Mouse (Mus musculus) MEL-GATA-1-ER (cell line): Measurements from ENCODE around the gene Hcfc1r1.
A peak's percentile ranks its signal among the peaks of the same experiment; 100 is the strongest.

Source experiments
- DNase-seq: peaks from one replicate; pipeline ENCODE4 v3.0.0-alpha.2; 2012; ENCODE audit warnings: low read depth; ENCODE audit errors: extremely low read depth

The Hcfc1r1 gene

GRCm38 (mm10) chr17:23673424-23674073 lies at the start of gene Hcfc1r1, which contains the start of gene Thoc6:
TSS of gene Hcfc1r1 (plus strand) at chr17:23673596.
TSS of gene Thoc6 (minus strand) at chr17:23673882.
- peak; percentile 96 for DNase-seq

DNA sequence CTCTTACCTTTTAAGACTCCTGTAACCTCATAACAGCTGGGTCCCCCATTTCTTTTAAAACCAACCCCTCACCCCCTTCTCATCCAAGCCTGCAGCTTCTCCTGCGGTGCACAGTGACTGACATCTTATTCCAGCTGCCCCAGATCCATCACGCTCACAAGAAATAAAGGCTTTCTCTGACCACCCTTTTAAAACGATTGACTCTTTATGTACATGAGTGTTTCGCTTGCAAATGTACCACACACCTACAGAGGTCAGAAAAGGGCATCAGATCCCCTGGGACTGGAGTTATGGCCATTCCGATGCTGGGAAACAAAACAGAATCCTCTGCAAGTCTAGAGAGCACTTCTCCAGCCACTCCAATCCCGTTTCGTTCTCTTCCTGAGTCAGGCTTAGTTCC lies 45.6 kb upstream of the Hcfc1r1 start:
- no peak for DNase-seq

DNA sequence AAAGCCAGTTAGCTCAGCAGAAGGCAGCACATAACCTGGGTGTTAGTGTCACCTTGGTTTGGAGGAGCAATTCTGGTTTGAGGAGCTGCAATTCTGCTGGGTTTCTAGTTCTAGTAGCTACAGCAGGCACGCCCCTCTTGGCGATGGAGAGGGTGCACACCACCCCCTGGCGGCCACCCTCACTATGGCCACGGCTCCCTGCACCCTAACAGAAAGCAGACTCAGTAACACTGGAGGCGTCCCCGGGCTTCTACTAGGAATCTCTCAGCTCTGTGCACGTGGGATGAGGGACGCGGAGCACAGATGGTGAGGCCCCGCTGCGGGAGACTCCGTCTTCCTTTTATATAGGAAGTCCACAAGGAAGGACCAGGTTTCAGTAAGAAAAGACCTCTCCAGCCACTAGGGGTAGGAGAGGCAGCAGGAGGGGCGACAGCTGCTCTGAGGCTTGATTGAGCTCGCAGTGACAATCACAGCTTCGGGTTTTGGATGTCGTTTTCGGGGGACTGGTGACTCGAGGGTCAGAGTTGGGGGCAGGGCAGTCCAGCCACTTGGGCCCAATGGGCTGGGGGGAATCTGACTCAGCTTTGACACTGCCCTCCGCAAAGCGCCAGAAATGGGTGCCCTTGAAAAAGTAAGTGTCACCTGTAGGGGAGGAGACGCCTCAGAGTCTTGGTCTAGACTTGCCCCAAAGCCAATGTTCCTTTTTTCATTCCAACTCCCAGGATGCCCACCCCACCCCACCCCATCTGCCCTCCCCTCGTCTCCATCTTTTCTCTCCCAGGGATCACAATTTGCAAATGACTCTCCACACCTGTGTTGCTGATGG lies 43.0 kb upstream of the Hcfc1r1 start:
- peak; percentile 32 for DNase-seq

DNA sequence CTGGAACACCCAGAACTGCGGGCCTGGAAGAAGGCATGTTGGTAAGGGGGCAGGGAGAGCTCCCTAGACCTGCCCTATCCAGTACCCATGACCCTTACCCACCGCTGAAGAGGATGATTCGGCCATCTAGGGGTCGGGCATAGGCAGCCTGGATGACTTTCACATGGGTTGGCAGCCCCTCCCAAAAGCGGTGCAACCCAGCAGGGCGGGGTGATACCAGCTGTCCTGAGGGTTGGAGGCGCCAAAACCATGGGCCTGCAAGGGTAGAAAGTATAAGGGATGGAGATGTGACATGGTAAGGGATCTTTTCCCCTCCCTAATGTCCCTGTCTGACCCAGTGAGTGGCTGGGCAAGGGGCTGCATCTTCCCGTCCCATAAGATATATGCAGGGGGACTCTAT lies 42.2 kb upstream of the Hcfc1r1 start:
- DNase-seq, result no peak

GRCm38 (mm10) chr17:23644613-23645495 lies 28.5 kb upstream of the Hcfc1r1 start, which contains the start of gene Mmp25:
TSS of gene Mmp25 (minus strand) at chr17:23645277.
- DNase-seq, result no peak

GRCm38 (mm10) chr17:23645894-23646293 lies 27.5 kb upstream of the Hcfc1r1 start:
- no peak for DNase-seq

DNA sequence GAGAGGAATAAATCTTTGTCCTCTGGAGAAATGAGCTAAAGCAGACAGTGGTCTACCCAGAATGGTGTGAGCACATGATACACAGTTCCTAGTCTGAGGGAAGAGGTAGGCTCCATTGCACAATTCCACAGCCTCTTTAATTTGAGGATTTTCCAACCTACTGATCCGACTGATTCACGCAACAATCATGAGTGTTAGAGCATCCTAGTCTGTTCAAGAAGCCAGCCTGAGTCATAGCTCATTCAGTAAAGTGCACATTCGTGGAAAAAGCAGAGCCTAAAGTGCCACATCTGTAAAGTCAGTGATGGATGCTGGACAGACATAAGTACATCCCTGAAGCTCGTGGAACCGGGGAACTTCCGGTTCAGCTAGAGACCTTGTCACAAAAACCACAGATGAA lies 22.0 kb upstream of the Hcfc1r1 start:
- no peak for DNase-seq

DNA sequence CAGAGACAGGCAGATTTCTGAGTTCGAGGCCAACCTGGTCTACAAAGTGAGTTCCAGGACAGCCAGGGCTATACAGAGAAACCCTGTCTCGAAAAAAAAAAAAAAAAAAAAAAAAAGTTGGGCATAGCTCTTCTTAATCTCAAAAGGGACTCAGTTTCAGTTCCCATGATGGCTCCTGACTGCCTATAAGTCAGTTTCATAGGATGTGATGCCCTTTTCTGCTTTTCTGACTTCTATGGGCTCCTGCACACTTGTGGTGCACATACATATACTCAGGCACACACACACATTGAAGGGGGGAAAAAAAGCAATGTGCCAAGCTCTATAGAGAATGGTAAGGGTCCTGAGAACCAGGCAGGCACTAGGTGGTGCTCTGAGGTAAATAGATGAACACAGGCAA lies 20.1 kb upstream of the Hcfc1r1 start:
- no peak for DNase-seq

GRCm38 (mm10) chr17:23654001-23654400 lies 19.4 kb upstream of the Hcfc1r1 start:
- DNase-seq, result no peak

DNA sequence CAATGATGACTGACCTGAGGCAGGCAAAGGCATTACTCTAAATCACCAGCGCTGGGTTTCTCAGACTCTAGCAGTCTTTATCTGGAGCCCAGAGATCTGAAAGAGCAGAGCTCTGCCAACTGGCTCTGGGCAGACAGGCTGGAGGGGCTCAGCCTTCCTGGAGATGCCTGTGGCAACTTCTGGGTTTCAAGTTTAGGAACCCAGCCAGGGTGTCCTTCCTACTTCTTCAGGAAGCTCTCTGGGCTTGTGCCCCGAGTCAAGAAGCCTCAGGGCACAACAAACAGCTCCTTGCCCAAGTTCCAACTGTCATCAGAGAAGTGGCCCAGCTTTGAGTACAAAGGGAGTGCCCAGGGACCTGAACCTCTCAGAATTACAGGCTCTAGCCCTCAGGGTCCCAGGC lies 19.0 kb upstream of the Hcfc1r1 start:
- no peak for DNase-seq

DNA sequence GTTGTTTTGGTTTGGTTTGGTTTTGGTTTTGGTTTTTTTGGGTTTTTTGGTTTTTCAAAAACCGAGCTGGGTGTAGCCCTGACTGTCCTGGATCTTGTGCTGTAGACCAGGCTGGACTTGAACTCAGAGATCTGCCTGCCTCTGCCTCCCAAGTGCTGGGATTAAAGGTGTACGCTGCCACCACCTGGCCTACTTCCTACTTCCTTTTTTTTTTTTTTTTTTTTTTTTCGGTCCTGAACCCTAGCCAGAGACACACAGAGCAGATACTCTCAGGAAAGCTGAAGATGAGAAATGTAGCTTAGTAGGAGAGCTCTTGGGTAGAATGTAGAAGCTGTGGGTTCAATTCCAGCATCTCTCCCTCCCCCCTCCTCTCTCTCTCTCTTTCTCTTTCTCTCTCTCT lies 14.9 kb upstream of the Hcfc1r1 start:
- DNase-seq, result no peak

GRCm38 (mm10) chr17:23660117-23660875 lies 13.1 kb upstream of the Hcfc1r1 start, which contains the start of gene Bicdl2:
TSS of gene Bicdl2 (plus strand) at chr17:23660506.
- no peak for DNase-seq

- DNase-seq, result no peak
Observed at GRCm38 (mm10) chr17:23660876-23661200, 12.6 kb upstream of the Hcfc1r1 start.

GRCm38 (mm10) chr17:23661526-23661925 lies 11.9 kb upstream of the Hcfc1r1 start:
- DNase-seq, result no peak

DNA sequence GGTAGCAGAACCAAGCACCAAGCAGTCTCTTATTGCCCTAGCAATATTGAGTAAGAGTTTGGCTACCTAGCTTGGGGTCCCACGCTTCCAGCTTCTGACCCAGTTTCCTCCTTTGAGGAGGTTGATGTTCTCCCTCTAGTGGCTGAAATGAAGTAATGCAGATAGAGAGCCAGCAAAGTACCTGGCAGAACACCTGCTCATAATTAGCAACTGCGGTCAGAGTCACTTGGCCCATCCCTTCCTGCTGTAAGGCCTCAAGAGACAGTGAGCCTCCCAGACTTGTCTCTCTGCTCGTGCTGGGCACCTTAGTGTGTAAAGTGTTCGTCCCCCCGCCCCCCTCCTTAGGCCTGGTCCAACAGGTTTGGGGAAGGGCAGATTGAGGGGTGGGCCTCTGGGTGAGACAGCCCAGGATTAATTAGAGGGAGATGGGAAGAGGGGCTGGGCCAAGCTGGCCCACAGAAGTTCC lies 8.8 kb upstream of the Hcfc1r1 start:
- no peak for DNase-seq

DNA sequence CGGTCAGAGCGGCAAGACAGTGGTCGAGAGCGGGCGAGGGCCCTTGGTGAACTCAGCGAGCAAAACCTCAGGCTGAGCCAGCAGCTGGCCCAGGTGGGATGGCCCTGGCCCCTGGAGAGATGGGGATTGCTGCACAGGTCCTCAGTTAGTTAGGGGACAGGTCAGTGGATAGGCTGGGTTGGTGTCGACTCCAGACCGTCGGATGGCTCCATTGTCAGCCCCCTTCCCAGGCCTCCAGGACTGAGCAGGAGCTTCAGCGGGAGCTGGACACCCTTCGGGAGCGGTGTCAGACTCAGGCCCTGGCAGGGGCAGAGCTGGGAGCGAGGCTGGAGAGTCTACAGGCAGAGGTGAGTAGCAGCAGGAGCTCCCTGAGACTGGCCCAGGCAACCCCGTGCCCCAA lies 7.9 kb upstream of the Hcfc1r1 start:
- DNase-seq, result no peak

GRCm38 (mm10) chr17:23670516-23671074 lies 2.8 kb upstream of the Hcfc1r1 start:
- DNase-seq, result no peak

- DNase-seq, result no peak
Observed at GRCm38 (mm10) chr17:23671519-23671918, 1.9 kb upstream of the Hcfc1r1 start.

DNA sequence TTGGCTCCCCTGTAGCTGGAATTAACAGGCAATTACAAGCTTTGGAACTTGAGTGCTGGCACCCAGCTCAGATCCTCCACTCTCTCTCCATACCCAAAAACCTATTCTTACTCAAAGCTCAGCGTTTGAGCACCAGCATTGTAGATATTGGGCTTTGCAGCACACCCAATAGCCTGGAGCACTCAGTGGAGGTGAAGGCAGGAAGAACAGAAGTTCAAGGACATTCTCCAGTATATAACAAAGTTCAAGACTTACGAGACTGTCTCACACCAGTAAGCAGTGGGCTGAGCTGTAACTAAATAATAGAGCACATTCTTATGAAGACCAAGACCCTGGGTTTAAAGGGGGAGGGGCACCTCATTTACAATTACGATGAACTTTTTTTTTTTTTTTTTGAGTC lies 635 bp upstream of the Hcfc1r1 start:
- no peak for DNase-seq

DNA sequence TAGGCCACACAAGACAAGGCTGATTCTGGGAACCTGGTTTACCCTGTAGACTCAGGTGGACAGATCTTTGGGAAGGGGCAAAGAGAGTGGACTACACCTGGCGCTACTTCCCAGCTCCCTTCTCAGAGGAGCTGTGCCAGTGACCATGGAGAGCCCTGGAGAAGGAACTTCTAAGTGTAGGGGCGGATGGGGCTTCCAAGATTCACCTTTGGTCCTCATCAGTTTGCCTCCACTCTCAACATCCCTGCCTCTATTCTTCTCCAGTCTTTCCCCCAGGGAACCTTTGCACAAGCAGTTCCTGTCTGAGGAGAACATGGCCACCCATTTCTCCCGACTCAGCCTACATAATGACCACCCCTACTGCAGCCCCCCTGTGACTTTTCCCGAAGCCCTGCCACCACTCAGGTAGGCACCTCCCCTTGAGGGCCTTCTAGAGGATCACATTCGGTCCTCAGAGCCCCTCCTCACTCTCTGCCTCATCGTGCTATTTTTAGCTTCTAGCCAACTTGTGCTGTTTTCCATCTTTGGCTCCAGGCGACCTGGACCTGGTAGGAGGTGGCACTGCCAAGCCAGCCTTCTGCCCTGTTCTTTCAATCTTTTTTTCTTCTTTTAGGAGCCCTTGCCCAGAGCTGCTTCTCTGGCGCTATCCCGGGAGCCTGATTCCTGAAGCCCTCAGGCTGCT lies 1.0 kb downstream of the Hcfc1r1 start:
- DNase-seq, result no peak
